Mouse (Mus musculus) neural tube, embryonic 14.5 days (tissue): ENCODE measurements around the gene Ranbp17. TPM values are rescaled to one million over a fixed set of nuclear protein-coding genes. Genes with fewer than 3 reads are reported as not detected.

Experiments
- ATAC-seq: fragments of 200-750 bp; cut with Nextera tagmentation; 2 replicates; pipeline ENCODE4 v1.8.0; 2017; ENCODE audit warnings: low read depth, mild to moderate bottlenecking, moderate TSS enrichment, moderate library complexity
- H3K27ac ChIP-seq: fragments of 300-500 bp; sonication (generic); 2 replicates; pipeline ENCODE4 v1.5.1; 2014; ENCODE audit warnings: low read depth, mild to moderate bottlenecking, control low read depth, low read length, moderate library complexity, mixed read lengths
- H3K27me3 ChIP-seq: fragments of 300-500 bp; sonication (generic); 2 replicates; pipeline ENCODE4 v1.6.1; 2014; ENCODE audit warnings: low read length; ENCODE audit not compliant: control insufficient read depth, insufficient read depth
- H3K36me3 ChIP-seq: fragments of 300-500 bp; sonication (generic); 2 replicates; pipeline ENCODE4 v1.6.1; 2014; ENCODE audit warnings: low read length, mixed read lengths; ENCODE audit not compliant: control insufficient read depth, insufficient read depth
- H3K4me1 ChIP-seq: fragments of 300-500 bp; sonication (generic); 2 replicates; pipeline ENCODE4 v1.6.1; 2014; ENCODE audit warnings: low read length; ENCODE audit not compliant: control insufficient read depth, insufficient read depth
- H3K4me2 ChIP-seq: fragments of 300-500 bp; sonication (generic); 2 replicates; pipeline ENCODE4 v1.6.1; 2014; ENCODE audit warnings: mild to moderate bottlenecking, low read depth, low read length, control low read depth
- H3K4me3 ChIP-seq: fragments of 300-500 bp; sonication (generic); 2 replicates; pipeline ENCODE4 v1.5.1; 2014; ENCODE audit warnings: low read depth, low read length, control low read depth, mixed read lengths
- H3K9ac ChIP-seq: fragments of 300-500 bp; sonication (generic); replicated peaks from 2 replicates; pipeline ENCODE4 v1.6.1; 2014; ENCODE audit warnings: low read depth, mild to moderate bottlenecking, control low read depth, low read length, mixed read lengths
- H3K9me3 ChIP-seq: fragments of 300-500 bp; sonication (generic); 2 replicates; pipeline ENCODE4 v1.6.1; 2016; ENCODE audit warnings: low read length; ENCODE audit not compliant: control insufficient read depth
- WGBS: fragments of 180-500 bp; shearing (Covaris S2); extraction: QIAGEN DNeasy Blood & Tissue Kit; methylation state at CpG from one replicate; pipeline ENCODE4 v1.1.7; 2014; 5-methylcytosine and 5-hydroxymethylcytosine counted together
- polyA plus RNA-seq: library from polyadenylated mRNA; unstranded; fragments of >200 nt; fragmentation: Nextera tagmentation; extraction: Ambion mirVana; gene quantifications from 2 replicates; pipeline ENCODE4 v1.2.1, GENCODE M21; 2014

Ranbp17 gene
- polyA plus RNA-seq, 1 experiment from 2014 or later: 13.3 TPM

DNA sequence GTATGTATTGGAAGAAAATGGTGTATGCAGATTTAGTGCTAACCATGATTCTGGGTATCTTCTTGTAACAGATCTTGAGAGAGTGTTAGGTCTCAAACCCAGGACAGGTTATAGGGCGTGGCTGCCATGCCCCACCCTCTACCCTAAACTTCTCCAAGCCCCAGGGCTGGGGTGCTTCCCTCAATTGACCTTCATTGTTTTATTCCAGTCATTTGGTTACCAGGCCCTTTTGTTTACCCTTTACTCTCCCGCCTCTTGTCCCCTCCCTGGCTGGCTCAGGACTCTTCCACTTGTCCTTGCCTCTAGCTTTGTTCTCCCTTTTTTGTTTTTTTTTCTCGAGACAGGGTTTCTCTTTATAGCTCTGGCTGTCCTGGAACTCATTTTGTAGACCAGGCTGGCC is 20.0 kb upstream of the Ranbp17 start:
- Histone ChIP-seq H3K4me1 (no peaks in the 10 kb centered on the region), H3K9ac (no peak overlapping the region), H3K4me3 (no peak overlapping the region), H3K4me2 (no peak overlapping the region), H3K27me3 (no peaks in the 10 kb centered on the region), H3K9me3 (no peaks in the 10 kb centered on the region), H3K27ac (no peak overlapping the region), H3K36me3 (no peaks in the 10 kb centered on the region)
- ATAC-seq: no peak
- WGBS: 47% methylated on average over 3 of the region's 3 CpGs

DNA sequence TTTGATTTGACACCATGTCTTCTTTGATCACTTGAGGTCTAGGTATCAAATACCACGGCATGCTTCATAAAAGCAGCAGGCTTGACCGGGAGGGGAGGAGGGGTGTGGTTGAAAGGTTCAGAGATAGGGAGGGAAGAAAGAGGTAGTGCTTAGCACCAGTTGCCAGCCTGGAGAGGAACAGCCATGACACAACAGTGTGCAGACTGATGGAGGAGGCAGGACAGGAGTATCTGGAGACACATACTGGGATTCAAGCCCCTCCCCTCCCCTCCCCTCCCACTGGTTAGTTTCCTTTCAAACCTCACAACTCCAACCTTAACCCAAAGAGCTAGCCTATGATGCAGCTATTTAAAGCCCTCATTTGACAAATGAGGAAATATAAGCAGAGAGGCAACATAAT is 16.0 kb upstream of the Ranbp17 start:
- ATAC-seq: no peak
- Histone ChIP-seq H3K9me3 (no peaks in the 10 kb centered on the region), H3K27me3 (no peaks in the 10 kb centered on the region), H3K4me2 (no peak overlapping the region), H3K27ac (no peak overlapping the region), H3K4me1 (0 out of 2 replicates have a peak, but pooled peaks cover 2% of the 10 kb centered on the region), H3K9ac (no peak overlapping the region), H3K4me3 (no peak overlapping the region), H3K36me3 (no peaks in the 10 kb centered on the region)
- WGBS: 92% methylated on average over 2 of the region's 2 CpGs

DNA sequence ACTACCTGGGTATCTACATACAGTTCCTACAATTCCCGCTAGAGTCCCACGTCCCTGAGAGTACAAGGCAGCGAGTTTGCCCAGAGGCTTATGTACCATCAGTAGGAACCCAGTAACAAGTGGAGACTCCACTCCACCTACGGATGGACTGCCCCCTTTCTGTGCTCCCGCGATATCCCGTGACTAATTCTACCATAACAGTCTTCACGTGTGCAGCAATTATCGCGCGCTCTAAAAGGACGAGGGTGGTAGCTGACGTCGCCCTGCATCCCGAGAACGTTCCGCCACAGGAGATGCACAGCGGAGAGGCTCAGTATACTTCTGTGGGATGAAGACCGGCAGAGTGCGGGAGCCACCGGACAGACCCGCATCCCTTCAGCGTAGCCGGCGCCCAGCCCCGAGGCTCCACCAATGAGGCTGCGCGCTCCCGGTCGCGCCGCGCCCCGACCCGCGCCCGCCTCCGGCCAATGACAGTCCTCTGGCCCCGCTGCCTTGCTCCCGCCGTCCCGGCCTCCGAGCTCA is 631 bp downstream of the Ranbp17 start:
- no peaks in the 10 kb centered on the region for H3K9me3 ChIP-seq

DNA sequence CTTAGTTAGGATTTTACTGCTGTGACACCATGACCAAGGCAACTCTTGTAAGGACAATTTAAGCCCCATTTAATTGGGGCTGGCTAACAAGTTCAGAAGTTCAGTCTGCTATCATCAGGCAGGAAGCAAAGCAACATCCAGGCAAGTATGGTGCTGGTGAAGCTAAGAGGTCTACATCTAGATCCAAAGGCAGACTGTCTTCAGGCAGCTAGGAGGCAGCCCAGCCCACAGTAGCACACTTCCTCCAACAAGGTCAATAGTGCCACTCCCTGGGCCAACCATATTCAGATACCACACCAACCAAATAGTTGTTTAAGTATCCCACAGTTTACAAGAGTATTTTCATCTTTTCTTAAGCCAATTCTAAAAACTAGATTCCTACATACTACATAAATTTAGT is 4.1 kb downstream of the Ranbp17 start:
- ATAC-seq: no peak
- Histone ChIP-seq H3K27ac (no peak overlapping the region), H3K36me3 (no peaks in the 10 kb centered on the region), H3K9me3 (no peaks in the 10 kb centered on the region), H3K27me3 (no peaks in the 10 kb centered on the region), H3K4me2 (no peak overlapping the region), H3K9ac (no peak overlapping the region), H3K4me3 (no peak overlapping the region), H3K4me1 (0 out of 2 replicates have a peak, but pooled peaks cover 5% of the 10 kb centered on the region)

More for the DNA sequence above, 631 bp downstream of the Ranbp17 start:
- no peaks in the 10 kb centered on the region for H3K27me3 ChIP-seq
- 0 out of 2 replicates have a peak, but pooled peaks cover 5% of the 10 kb centered on the region for H3K4me1 ChIP-seq
- H3K36me3 ChIP-seq: no peaks in the 10 kb centered on the region
- peak overlapping the region; percentile 89 for H3K27ac ChIP-seq
- H3K4me2 ChIP-seq: peak overlapping the region; percentile 63
- ATAC-seq: peak; percentile 91
- under 1% methylated on average over 40 of the region's 43 CpGs for WGBS
- peak overlapping the region; percentile 93 for H3K9ac ChIP-seq
- peak overlapping the region; percentile 95 for H3K4me3 ChIP-seq

DNA sequence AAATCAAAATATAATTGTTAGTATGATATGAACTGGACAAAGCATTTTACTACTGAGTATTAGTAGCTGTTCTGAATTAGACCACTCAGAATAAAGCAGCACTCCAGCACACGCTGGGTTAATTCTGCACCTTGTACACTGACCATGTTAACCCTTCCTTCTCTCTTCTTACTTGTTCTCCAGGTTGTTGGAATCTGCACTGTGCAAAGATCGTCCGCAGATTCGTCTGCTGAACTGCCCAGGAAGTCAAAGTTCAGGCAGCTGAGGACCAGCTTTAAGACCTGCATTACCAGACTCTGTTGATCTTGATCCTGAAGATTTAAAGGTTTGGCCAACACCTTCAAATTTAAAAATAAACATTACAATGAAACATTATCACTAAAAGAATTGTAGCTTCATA is 27.8 kb downstream of the Ranbp17 start:
- no peak overlapping the region for H3K4me2 ChIP-seq
- H3K27me3 ChIP-seq: no peaks in the 10 kb centered on the region
- no peak for ATAC-seq
- H3K4me1 ChIP-seq: no peaks in the 10 kb centered on the region
- no peaks in the 10 kb centered on the region for H3K36me3 ChIP-seq
- 84% methylated on average over 4 of the region's 4 CpGs for WGBS
- H3K9ac ChIP-seq: no peak overlapping the region
- no peak overlapping the region for H3K27ac ChIP-seq
- no peak overlapping the region for H3K4me3 ChIP-seq
- no peaks in the 10 kb centered on the region for H3K9me3 ChIP-seq

DNA sequence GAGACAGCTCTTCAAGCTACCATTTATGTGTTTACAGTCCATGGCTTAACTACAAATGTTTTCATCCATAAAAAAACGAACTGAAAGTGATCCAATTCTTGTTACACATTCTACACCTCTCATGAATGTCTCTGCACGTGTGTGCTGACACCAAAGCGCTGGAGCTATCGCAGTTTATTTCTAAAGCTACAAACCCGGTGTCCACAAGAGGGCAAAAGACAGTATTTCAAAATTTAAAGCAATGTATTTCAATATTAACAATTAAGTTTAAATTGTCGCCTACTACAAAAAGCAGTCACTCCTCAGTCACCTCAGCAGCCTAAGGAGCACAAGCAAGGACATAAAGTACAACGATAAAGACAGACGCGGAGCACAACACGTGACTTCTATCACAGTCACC is 33.1 kb downstream of the Ranbp17 start:
- WGBS: 87% methylated on average over 10 of the region's 10 CpGs
- no peak overlapping the region for H3K9ac ChIP-seq
- H3K4me1 ChIP-seq: no peaks in the 10 kb centered on the region
- H3K4me3 ChIP-seq: no peak overlapping the region
- no peaks in the 10 kb centered on the region for H3K36me3 ChIP-seq
- H3K9me3 ChIP-seq: no peaks in the 10 kb centered on the region
- no peak for ATAC-seq
- H3K27me3 ChIP-seq: no peaks in the 10 kb centered on the region
- no peak overlapping the region for H3K4me2 ChIP-seq
- H3K27ac ChIP-seq: no peak overlapping the region

DNA sequence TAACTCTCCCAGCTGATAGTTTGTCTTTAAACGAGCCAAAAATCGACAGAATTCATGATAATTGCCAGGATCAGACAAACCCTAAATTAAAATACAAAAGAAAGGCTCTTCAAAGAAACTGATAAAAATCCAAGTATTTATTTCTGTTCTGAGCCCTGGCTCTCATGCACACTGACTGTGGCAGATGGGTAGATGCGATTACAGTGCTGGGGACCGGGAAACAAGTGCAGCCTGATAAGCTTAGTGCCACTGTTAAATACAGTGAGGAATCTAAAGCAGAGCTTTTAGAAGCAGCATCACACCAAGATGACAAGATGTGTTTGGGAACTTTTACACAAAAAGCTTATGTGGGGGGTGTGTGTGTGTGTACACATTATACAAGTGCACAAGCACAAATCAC is 34.3 kb downstream of the Ranbp17 start:
- no peaks in the 10 kb centered on the region for H3K4me1 ChIP-seq
- WGBS: 89% methylated on average over 4 of the region's 4 CpGs
- no peak overlapping the region for H3K27ac ChIP-seq
- no peak overlapping the region for H3K4me3 ChIP-seq
- ATAC-seq: no peak
- no peak overlapping the region for H3K9ac ChIP-seq
- H3K27me3 ChIP-seq: no peaks in the 10 kb centered on the region
- no peaks in the 10 kb centered on the region for H3K9me3 ChIP-seq
- no peaks in the 10 kb centered on the region for H3K36me3 ChIP-seq
- H3K4me2 ChIP-seq: no peak overlapping the region

DNA sequence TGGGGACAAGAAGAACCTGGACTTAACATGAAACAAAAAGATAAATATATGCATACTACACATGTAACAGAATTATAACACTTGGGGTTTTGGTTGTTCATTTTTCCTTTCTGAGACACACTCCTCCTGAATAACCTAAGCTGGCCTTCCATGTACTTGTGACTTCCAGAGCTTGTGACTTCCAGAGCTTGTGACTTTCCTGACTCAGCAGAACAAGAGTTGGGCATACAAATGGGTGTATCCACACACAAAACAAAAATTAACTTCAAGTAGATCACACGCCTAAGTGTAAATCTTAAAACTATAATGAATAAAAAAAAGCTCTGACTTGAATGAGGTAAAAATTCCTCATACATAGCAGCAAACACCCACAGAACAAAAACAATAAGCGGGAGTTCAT is 36.9 kb downstream of the Ranbp17 start:
- H3K27me3 ChIP-seq: no peaks in the 10 kb centered on the region
- no peak for ATAC-seq
- no peak overlapping the region for H3K4me2 ChIP-seq
- no peak overlapping the region for H3K9ac ChIP-seq
- H3K27ac ChIP-seq: no peak overlapping the region
- H3K4me1 ChIP-seq: no peaks in the 10 kb centered on the region
- no peaks in the 10 kb centered on the region for H3K36me3 ChIP-seq
- H3K4me3 ChIP-seq: no peak overlapping the region
- WGBS: 94% methylated on average over 2 of the region's 2 CpGs
- no peaks in the 10 kb centered on the region for H3K9me3 ChIP-seq

DNA sequence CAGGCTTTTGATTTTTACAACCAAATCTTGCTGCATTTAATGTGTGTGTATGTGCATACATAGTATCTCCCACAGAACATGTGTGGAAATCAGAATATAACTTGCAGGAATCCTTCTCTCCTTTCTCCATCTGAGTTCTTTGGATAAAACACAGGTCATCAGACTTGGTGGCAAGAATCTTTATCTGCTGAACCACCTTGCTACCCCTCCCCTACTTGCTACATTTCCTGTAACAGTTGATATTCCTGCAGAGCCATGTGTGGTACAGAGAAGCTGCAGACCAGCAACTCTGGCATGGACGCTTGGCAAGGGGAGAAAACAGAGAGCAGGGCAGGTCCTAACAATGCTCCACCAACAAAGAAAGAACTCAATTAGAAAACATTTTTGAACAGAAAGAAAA is 52.4 kb downstream of the Ranbp17 start:
- no peaks in the 10 kb centered on the region for H3K27me3 ChIP-seq
- H3K36me3 ChIP-seq: no peaks in the 10 kb centered on the region
- 64% methylated on average over 1 of the region's 1 CpGs for WGBS
- no peak overlapping the region for H3K27ac ChIP-seq
- H3K4me3 ChIP-seq: no peak overlapping the region
- no peak overlapping the region for H3K4me2 ChIP-seq
- H3K9ac ChIP-seq: no peak overlapping the region
- H3K4me1 ChIP-seq: no peaks in the 10 kb centered on the region
- no peaks in the 10 kb centered on the region for H3K9me3 ChIP-seq
- ATAC-seq: no peak
